Mouse (Mus musculus) bone marrow macrophage, adult 2 months (primary cell): ENCODE data around the gene Gm49352. TPM values are rescaled to one million over a fixed set of nuclear protein-coding genes. Genes with fewer than 3 reads are reported as not detected.
"Not testable (repeated sequence)": the region's sequence is repeated elsewhere in the genome, so short reads cannot be mapped to it uniquely, and the experiment has no call there.

Experiments used
- H3K27ac ChIP-seq: 2 replicates; pipeline ENCODE4 v1.5.1; 2012; ENCODE audit warnings: low read depth, low read length; ENCODE audit not compliant: insufficient read depth
- H3K4me1 ChIP-seq: 2 replicates; pipeline ENCODE4 v1.6.1; 2012; ENCODE audit warnings: low read length; ENCODE audit not compliant: control insufficient read depth, insufficient read depth
- H3K4me3 ChIP-seq: 2 replicates; pipeline ENCODE4 v1.5.1; 2012; ENCODE audit warnings: mild to moderate bottlenecking, low read length, moderate library complexity; ENCODE audit not compliant: insufficient read depth
- CTCF ChIP-seq: IDR thresholded peaks from 2 replicates; pipeline ENCODE4 v1.5.1; 2012; ENCODE audit warnings: low read depth, mild to moderate bottlenecking, low read length, moderate library complexity
- POLR2A ChIP-seq: IDR thresholded peaks from 2 replicates; pipeline ENCODE4 v1.6.1; 2012; ENCODE audit warnings: mild to moderate bottlenecking, low read depth, low read length, borderline replicate concordance
- polyA plus RNA-seq: library from polyadenylated mRNA; stranded (reverse); fragments of >200 nt; gene quantifications from 2 replicates; pipeline ENCODE4 v1.2.4, GENCODE M21; 2012; ENCODE audit not compliant: missing spikeins, insufficient read depth, insufficient read length

The Gm49352 gene
- not detected in 2 replicates for polyA plus RNA-seq

DNA sequence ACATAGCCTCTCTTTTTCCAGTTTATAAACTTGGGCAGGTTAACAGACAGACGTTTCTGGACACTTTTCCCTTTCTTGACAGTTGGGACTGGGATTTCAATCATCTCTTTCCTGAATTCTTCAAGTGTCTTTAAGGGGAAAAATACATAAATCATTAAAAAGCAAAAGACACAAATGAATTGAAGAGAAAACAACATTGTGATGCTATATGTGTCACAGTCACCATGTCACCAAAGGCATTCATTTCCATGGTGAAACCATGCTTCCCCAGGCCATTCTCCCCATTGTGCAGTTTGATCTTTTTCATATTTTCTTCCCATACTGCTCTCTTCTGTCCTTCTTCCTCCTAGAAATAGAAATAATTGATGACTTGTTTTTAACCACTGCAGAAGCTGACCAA lies at the start of gene Gm49352:
Gene Gm49352, minus strand, starts transcription at position 101 of the 400 bp plus-strand sequence.
- H3K4me1 ChIP-seq, H3K4me3 ChIP-seq, H3K27ac ChIP-seq: not testable (repeated sequence)

- Histone ChIP-seq H3K27ac (no peak within 1 kb of the TSS), H3K4me3 (no peak within 1 kb of the TSS), H3K4me1 (no peaks in the 10 kb centered on the region)
- TF ChIP-seq CTCF, result no peak
- TF ChIP-seq POLR2A, result no peak
Observed at GRCm38 (mm10) chr13:61570027-61570426, 2.1 kb upstream of the Gm49352 start, which contains the start of gene Cts3. Cts3 (minus strand) TSS chr13:61570127.

DNA sequence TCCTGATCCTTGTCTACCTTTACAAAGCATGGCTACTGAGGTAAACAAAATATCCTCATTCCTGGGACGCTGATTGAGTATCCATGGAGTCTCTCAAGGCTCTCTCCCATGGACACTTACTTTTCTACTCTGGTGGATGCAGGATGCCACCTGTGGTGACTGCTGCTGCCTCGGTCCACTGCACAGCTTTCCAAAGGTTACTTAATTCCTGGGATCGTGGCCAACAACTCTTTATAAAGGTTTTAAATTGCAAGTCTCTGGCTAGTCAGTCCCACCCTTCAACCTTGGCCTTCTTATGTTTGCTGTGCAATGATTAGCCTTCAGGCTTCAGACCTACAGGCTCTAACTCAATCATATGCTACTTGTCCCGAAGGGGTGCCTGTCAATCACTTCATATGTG lies 26.3 kb downstream of the Gm49352 start, which contains the start of gene Ctsm:
Gene Ctsm, minus strand, starts transcription at position 209 of the 400 bp plus-strand sequence.
- no peak within 1 kb of the TSS for H3K4me3 ChIP-seq
- H3K4me1 ChIP-seq, result no peaks in the 10 kb centered on the region
- no peak within 1 kb of the TSS for H3K27ac ChIP-seq
- TF ChIP-seq CTCF (no peak), POLR2A (no peak)

Other genes starting within 250 kb of the Gm49352 start
- gene Cts7, start 210.0 kb downstream of the Gm49352 start, polyA plus RNA-seq, result not detected in 2 replicates
- gene Ctsm, start 26.3 kb downstream of the Gm49352 start, polyA plus RNA-seq, result not detected in 2 replicates
- not detected in 2 replicates for gene Cts3, start 2.0 kb upstream of the Gm49352 start, polyA plus RNA-seq